ENCODE assay signal across 9 mouse cellular contexts in the genomic region with DNA sequence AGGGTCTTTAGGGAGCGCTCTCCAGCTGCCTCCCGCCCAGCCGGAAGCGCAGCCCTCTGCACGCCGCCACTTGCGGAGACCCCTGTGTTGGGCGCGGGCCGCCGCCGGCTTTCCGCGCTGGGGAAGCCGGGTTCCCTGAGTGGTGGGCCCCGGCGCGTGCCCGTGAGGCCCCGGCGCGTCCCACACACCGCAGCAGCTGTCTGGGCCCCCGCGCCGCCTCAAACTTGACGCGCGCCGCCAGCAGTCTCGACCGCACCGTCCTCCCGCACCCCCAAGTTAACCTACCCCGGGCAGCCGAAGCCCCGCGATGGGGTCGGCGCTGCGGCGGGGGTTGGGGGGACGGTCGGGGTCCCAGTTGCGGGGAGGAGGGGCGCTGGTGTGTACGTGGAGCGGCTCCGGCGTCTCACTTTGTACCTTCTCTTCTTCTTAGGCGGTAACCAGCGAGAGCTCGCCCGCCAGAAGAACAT. TPM values are rescaled to one million over a fixed set of nuclear protein-coding genes. Genes with fewer than 3 reads are reported as not detected.
DNase-seq lines count a peak whose midpoint lies in the region; ATAC-seq and TF ChIP-seq lines count a peak whose summit lies in the region.
"Had no signal": no experiment of that assay in that cellular context is flagged by ENCODE, and none has a peak within 500 bp of the region (broad histone marks: within the 10 kb centered on the region; RNA-seq: fewer than 3 reads in every experiment).

No protein-coding gene starts in this region.

- WGBS in heart, embryonic 13.5 days, result under 1% methylated on average over 54 of the region's 54 CpGs
- under 1% methylated on average over 52 of the region's 54 CpGs for WGBS in forebrain, embryonic 13.5 days
- WGBS in limb, embryonic 15.5 days, result under 1% methylated on average over 53 of the region's 54 CpGs
- WGBS in neural tube, embryonic 14.5 days, result under 1% methylated on average over 47 of the region's 54 CpGs

- peaks cover 44% of the 10 kb centered on the region for H3K4me1 ChIP-seq in heart, embryonic 13.5 days
- H3K4me1 ChIP-seq in MEL (ENCODE audit: control insufficient read depth in 1 of 2, insufficient read depth in 2 of 2, low read length in 2 of 2), result peaks cover 18 to 35% of the 10 kb centered on the region in 2 experiments
- H3K4me1 ChIP-seq in forebrain, embryonic 13.5 days, result peaks cover 28% of the 10 kb centered on the region
- peaks cover 20% of the 10 kb centered on the region for H3K4me1 ChIP-seq in limb, embryonic 15.5 days
- peaks cover 8% of the 10 kb centered on the region for H3K4me1 ChIP-seq in neural tube, embryonic 14.5 days (ENCODE audit: control insufficient read depth, insufficient read depth, low read length)

- peaks cover 37% of the 10 kb centered on the region for H3K36me3 ChIP-seq in heart, embryonic 13.5 days
- peaks cover 0 to 30% of the 10 kb centered on the region in 2 experiments; a peak in 2 of 4 replicates for H3K36me3 ChIP-seq in MEL (ENCODE audit: control insufficient read depth in 1 of 2, insufficient read depth in 2 of 2, low read length in 2 of 2)
- peaks cover 21% of the 10 kb centered on the region for H3K36me3 ChIP-seq in forebrain, embryonic 13.5 days (ENCODE audit: poor library complexity, severe bottlenecking)
- peaks cover 20% of the 10 kb centered on the region for H3K36me3 ChIP-seq in limb, embryonic 15.5 days
- H3K36me3 ChIP-seq in neural tube, embryonic 14.5 days (ENCODE audit: control insufficient read depth, insufficient read depth, low read length), result no peaks in the 10 kb centered on the region

- no peak for TF ChIP-seq CTCF in MEL (IDR thresholded peaks at IDR 0.05 in 2 of 3, conservative IDR thresholded peaks at IDR 0.05 in 1 of 3; ENCODE audit: control insufficient read depth in 1 of 3, insufficient read depth in 1 of 3, low read depth in 2 of 3, low read length in 3 of 3, poor library complexity in 1 of 3, severe bottlenecking in 1 of 3)

- no peaks in the 10 kb centered on the region for H3K9me3 ChIP-seq in heart, embryonic 13.5 days
- H3K9me3 ChIP-seq in MEL (replicated peaks; ENCODE audit: insufficient read depth, low read length), result no peaks in the 10 kb centered on the region
- no peaks in the 10 kb centered on the region for H3K9me3 ChIP-seq in forebrain, embryonic 13.5 days (replicated peaks)
- no peaks in the 10 kb centered on the region for H3K9me3 ChIP-seq in limb, embryonic 15.5 days
- H3K9me3 ChIP-seq in neural tube, embryonic 14.5 days (ENCODE audit: control insufficient read depth, low read length), result no peaks in the 10 kb centered on the region

- peak overlapping the region; percentile 88 for H3K4me3 ChIP-seq in heart, embryonic 13.5 days
- peak overlapping the region; percentile 82 to 89 for H3K4me3 ChIP-seq in MEL (ENCODE audit: control insufficient read depth in 1 of 2, insufficient read depth in 1 of 2, low read depth in 2 of 2, low read length in 2 of 2)
- peak overlapping the region; percentile 93 for H3K4me3 ChIP-seq in forebrain, embryonic 13.5 days
- H3K4me3 ChIP-seq in limb, embryonic 15.5 days, result peak overlapping the region; percentile 99
- H3K4me3 ChIP-seq in neural tube, embryonic 14.5 days (ENCODE audit: low read depth, low read length), result peak overlapping the region; percentile 88

- H3K9ac ChIP-seq in heart, embryonic 13.5 days, result peak overlapping the region; percentile 100
- H3K9ac ChIP-seq in MEL (ENCODE audit: control insufficient read depth, low read depth, low read length, poor library complexity, severe bottlenecking), result peak overlapping the region; percentile 84
- H3K9ac ChIP-seq in forebrain, embryonic 13.5 days, result peak overlapping the region; percentile 88
- H3K9ac ChIP-seq in limb, embryonic 15.5 days, result peak overlapping the region; percentile 100
- peak overlapping the region; percentile 86 for H3K9ac ChIP-seq in neural tube, embryonic 14.5 days (replicated peaks; ENCODE audit: low read depth, low read length)

- no peak for DNase-seq in heart, postnatal 10 days
- no peak for DNase-seq in MEL (ENCODE audit: low read depth, low spot score)
- no peak for DNase-seq in cerebellum, postnatal 36 days
- DNase-seq in thymus, postnatal 10 days (ENCODE audit: low spot score in 2 of 2), result no peak

- H3K4me2 ChIP-seq in heart, embryonic 13.5 days, result peak overlapping the region; percentile 95
- peak overlapping the region; percentile 98 for H3K4me2 ChIP-seq in forebrain, embryonic 13.5 days
- peak overlapping the region; percentile 72 for H3K4me2 ChIP-seq in limb, embryonic 15.5 days
- H3K4me2 ChIP-seq in neural tube, embryonic 14.5 days (ENCODE audit: low read depth, low read length), result peak overlapping the region; percentile 92

- H3K27ac ChIP-seq in heart, embryonic 13.5 days (replicated peaks), result peak overlapping the region; percentile 99
- H3K27ac ChIP-seq in MEL (ENCODE audit: control insufficient read depth, low read depth, low read length), result peak overlapping the region; percentile 79
- H3K27ac ChIP-seq in forebrain, embryonic 13.5 days, result peak overlapping the region; percentile 95
- H3K27ac ChIP-seq in limb, embryonic 15.5 days, result peak overlapping the region; percentile 98
- peak overlapping the region; percentile 95 for H3K27ac ChIP-seq in neural tube, embryonic 14.5 days (ENCODE audit: low read depth, low read length)

- no peaks in the 10 kb centered on the region for H3K27me3 ChIP-seq in heart, embryonic 13.5 days (replicated peaks)
- no peaks in the 10 kb centered on the region for H3K27me3 ChIP-seq in MEL (ENCODE audit: control insufficient read depth in 1 of 2, insufficient read depth in 2 of 2, low read length in 2 of 2)
- no peaks in the 10 kb centered on the region for H3K27me3 ChIP-seq in forebrain, embryonic 13.5 days
- H3K27me3 ChIP-seq in limb, embryonic 15.5 days, result no peaks in the 10 kb centered on the region
- no peaks in the 10 kb centered on the region for H3K27me3 ChIP-seq in neural tube, embryonic 14.5 days (ENCODE audit: control insufficient read depth, insufficient read depth, low read length)

- H3K79me2 ChIP-seq in MEL (ENCODE audit: control insufficient read depth, insufficient read depth, low read length, poor library complexity), result peaks cover 19% of the 10 kb centered on the region

- intact Hi-C loops in heart, postnatal 10 days (cut with DNase I), result no loop called here

- TF ChIP-seq RAD21 in MEL (IDR thresholded peaks at IDR 0.05; ENCODE audit: low read depth, low read length), result no peak

- no peak for TF ChIP-seq EP300 in MEL (IDR thresholded peaks at IDR 0.05; ENCODE audit: low read depth in 1 of 2, low read length in 2 of 2)

- no peak for TF ChIP-seq POLR2A in MEL (IDR thresholded peaks at IDR 0.05; ENCODE audit: control insufficient read depth in 1 of 2, insufficient read depth in 1 of 2, low read depth in 1 of 2, low read length in 2 of 2, poor library complexity in 1 of 2)

- peak; percentile 16 for ATAC-seq in heart, embryonic 13.5 days (ENCODE audit: extremely low read depth, insufficient number of reproducible peaks, low FRiP score, low TSS enrichment)
- peak; percentile 77 for ATAC-seq in forebrain, embryonic 13.5 days
- peak; percentile 15; the same call in 1 of the 2 replicates for ATAC-seq in limb, embryonic 15.5 days (ENCODE audit: insufficient number of reproducible peaks, low FRiP score, low TSS enrichment, low read depth)
- peak; percentile 72 for ATAC-seq in neural tube, embryonic 14.5 days (ENCODE audit: low read depth)

RNA-seq across cellular contexts. Expression of a gene that starts 0.6 kb away (rescaled TPM):
- polyA plus RNA-seq in heart, embryonic 13.5 days (2015; fragmentation: Nextera tagmentation; extraction: Ambion mirVana), result 522 and 573 TPM in 2 replicates
- total RNA-seq in heart, postnatal 10 days (2021), result 100 to 1,000 TPM; 407 to 422 TPM
- total RNA-seq in MEL (2012; rRNA removed), result 352 and 370 TPM in 2 replicates
- 100 to 1,000 TPM in 1 of 2 experiments, not detected in 1; 469 TPM for polyA plus RNA-seq in MEL (2012; ENCODE audit: insufficient read depth in 1 of 2, insufficient read length in 2 of 2, low read depth in 1 of 2, low replicate concordance in 2 of 2, missing spikeins in 1 of 2)
- 420 and 494 TPM in 2 replicates for polyA plus RNA-seq in forebrain, embryonic 13.5 days (2015; fragmentation: Nextera tagmentation; extraction: Ambion mirVana)
- polyA plus RNA-seq in limb, embryonic 15.5 days (2015; fragmentation: Nextera tagmentation; extraction: Ambion mirVana), result 552 and 557 TPM in 2 replicates
- polyA plus RNA-seq in neural tube, embryonic 14.5 days (2014; fragmentation: Nextera tagmentation; extraction: Ambion mirVana), result 303 and 333 TPM in 2 replicates

RNA-seq across cellular contexts. Expression of a gene that starts 3.5 kb away (rescaled TPM):
- 96.3 and 106 TPM in 2 replicates for polyA plus RNA-seq in heart, embryonic 13.5 days (2015; fragmentation: Nextera tagmentation; extraction: Ambion mirVana)
- total RNA-seq in heart, postnatal 10 days (2021), result 10 to 100 TPM; 22.1 to 23.2 TPM
- 8.5 and 17.6 TPM in 2 replicates for total RNA-seq in MEL (2012; rRNA removed)
- 10 to 100 TPM in 1 of 2 experiments, not detected in 1; 79.7 TPM for polyA plus RNA-seq in MEL (2012; ENCODE audit: insufficient read depth in 1 of 2, insufficient read length in 2 of 2, low read depth in 1 of 2, low replicate concordance in 2 of 2, missing spikeins in 1 of 2)
- 115 and 122 TPM in 2 replicates for polyA plus RNA-seq in forebrain, embryonic 13.5 days (2015; fragmentation: Nextera tagmentation; extraction: Ambion mirVana)
- polyA plus RNA-seq in limb, embryonic 15.5 days (2015; fragmentation: Nextera tagmentation; extraction: Ambion mirVana), result 116 and 126 TPM in 2 replicates
- 89.1 and 105 TPM in 2 replicates for polyA plus RNA-seq in neural tube, embryonic 14.5 days (2014; fragmentation: Nextera tagmentation; extraction: Ambion mirVana)

RNA-seq across cellular contexts. Expression of a gene that starts 5.5 kb away (rescaled TPM):
- 1.4 and 1.6 TPM in 2 replicates for polyA plus RNA-seq in heart, embryonic 13.5 days (2015; fragmentation: Nextera tagmentation; extraction: Ambion mirVana)
- total RNA-seq in heart, postnatal 10 days (2021), result under 1 TPM; 0.14 to 0.25 TPM
- total RNA-seq in MEL (2012; rRNA removed), result not detected in 2 replicates
- polyA plus RNA-seq in MEL (2012; ENCODE audit: insufficient read depth in 1 of 2, insufficient read length in 2 of 2, low read depth in 1 of 2, low replicate concordance in 2 of 2, missing spikeins in 1 of 2), result not detected
- polyA plus RNA-seq in forebrain, embryonic 13.5 days (2015; fragmentation: Nextera tagmentation; extraction: Ambion mirVana), result 1.7 and 2.1 TPM in 2 replicates
- polyA plus RNA-seq in limb, embryonic 15.5 days (2015; fragmentation: Nextera tagmentation; extraction: Ambion mirVana), result 8.8 and 9.5 TPM in 2 replicates
- 1.2 and 2.1 TPM in 2 replicates for polyA plus RNA-seq in neural tube, embryonic 14.5 days (2014; fragmentation: Nextera tagmentation; extraction: Ambion mirVana)
- total RNA-seq: left cerebral cortex, postnatal 25 days had no signal

RNA-seq across cellular contexts. Expression of a gene that starts 7.0 kb away (rescaled TPM):
- 0.07 and 0.13 TPM in 2 replicates for polyA plus RNA-seq in heart, embryonic 13.5 days (2015; fragmentation: Nextera tagmentation; extraction: Ambion mirVana)
- not detected for total RNA-seq in heart, postnatal 10 days (2021)
- total RNA-seq in MEL (2012; rRNA removed), result 0.75 and 1.2 TPM in 2 replicates
- under 1 TPM in 1 of 2 experiments, not detected in 1; 0.38 TPM for polyA plus RNA-seq in MEL (2012; ENCODE audit: insufficient read depth in 1 of 2, insufficient read length in 2 of 2, low read depth in 1 of 2, low replicate concordance in 2 of 2, missing spikeins in 1 of 2)
- polyA plus RNA-seq in forebrain, embryonic 13.5 days (2015; fragmentation: Nextera tagmentation; extraction: Ambion mirVana), result 0.90 and 0.92 TPM in 2 replicates
- 0.12 and 0.25 TPM in 2 replicates for polyA plus RNA-seq in limb, embryonic 15.5 days (2015; fragmentation: Nextera tagmentation; extraction: Ambion mirVana)
- polyA plus RNA-seq in neural tube, embryonic 14.5 days (2014; fragmentation: Nextera tagmentation; extraction: Ambion mirVana), result 0.95 and 1.7 TPM in 2 replicates

RNA-seq across cellular contexts. Expression of a gene that starts 24.3 kb away (rescaled TPM):
- 39.7 and 42.0 TPM in 2 replicates for polyA plus RNA-seq in heart, embryonic 13.5 days (2015; fragmentation: Nextera tagmentation; extraction: Ambion mirVana)
- 10 to 100 TPM; 25.4 to 28.7 TPM for total RNA-seq in heart, postnatal 10 days (2021)
- 17.2 and 20.3 TPM in 2 replicates for total RNA-seq in MEL (2012; rRNA removed)
- polyA plus RNA-seq in MEL (2012; ENCODE audit: insufficient read depth in 1 of 2, insufficient read length in 2 of 2, low read depth in 1 of 2, low replicate concordance in 2 of 2, missing spikeins in 1 of 2), result 10 to 100 TPM in 1 of 2 experiments, not detected in 1; 19.1 TPM
- 70.7 and 71.7 TPM in 2 replicates for polyA plus RNA-seq in forebrain, embryonic 13.5 days (2015; fragmentation: Nextera tagmentation; extraction: Ambion mirVana)
- 61.3 and 64.4 TPM in 2 replicates for polyA plus RNA-seq in limb, embryonic 15.5 days (2015; fragmentation: Nextera tagmentation; extraction: Ambion mirVana)
- 77.1 and 79.2 TPM in 2 replicates for polyA plus RNA-seq in neural tube, embryonic 14.5 days (2014; fragmentation: Nextera tagmentation; extraction: Ambion mirVana)

Comparison
In these comparisons a context has a peak if more than half of its experiments do, and no peak if none do; other contexts are left out.
1. ATAC-seq: peak in every context shown above with its lines; median percentile 77 in forebrain, embryonic 13.5 days; 72 in neural tube, embryonic 14.5 days; 16 in heart, embryonic 13.5 days; 15 in limb, embryonic 15.5 days.